Mouse (Mus musculus) spleen, adult 2 months (tissue): ENCODE results near the gene Rbfox1.

Experiments used
- CTCF ChIP-seq: fragments of 200-500 bp; IDR thresholded peaks from 2 replicates; pipeline ENCODE4 v1.5.1; 2011; ENCODE audit warnings: mild to moderate bottlenecking, inconsistent platforms; ENCODE audit not compliant: insufficient read depth, insufficient read length, insufficient replicate concordance; ENCODE audit errors: extremely low read depth
- POLR2A ChIP-seq: fragments of 200-500 bp; IDR thresholded peaks from 2 replicates; pipeline ENCODE4 v1.6.1; 2011; ENCODE audit warnings: low read depth, low read length, inconsistent platforms

- no peak for TF ChIP-seq POLR2A
- TF ChIP-seq CTCF = no peak
Measured at GRCm38 (mm10) chr16:5910742-5911141, 25.6 kb downstream of the Rbfox1 start.
